Mouse (Mus musculus) midbrain, embryonic 11.5 days (tissue): ENCODE measurements around the gene Sh3kbp1. TPM values are rescaled to one million over a fixed set of nuclear protein-coding genes. Genes with fewer than 3 reads are reported as not detected.
"Not testable (repeated sequence)": the region's sequence is repeated elsewhere in the genome, so short reads cannot be mapped to it uniquely, and the experiment has no call there.

Experiments
- ATAC-seq: fragments of 200-750 bp; cut with Nextera tagmentation; 2 replicates; pipeline ENCODE4 v1.8.0; 2017; ENCODE audit warnings: moderate TSS enrichment, moderate library complexity; ENCODE audit not compliant: low FRiP score
- DNase-seq: peaks from one replicate; pipeline ENCODE4 v3.0.0; 2015; ENCODE audit warnings: low spot score; ENCODE audit errors: missing footprints
- H3K27ac ChIP-seq: fragments of 300-500 bp; sonication (generic); 2 replicates; pipeline ENCODE4 v1.5.1; 2014; ENCODE audit warnings: low read depth, low read length
- H3K27me3 ChIP-seq: fragments of 300-500 bp; sonication (generic); 2 replicates; pipeline ENCODE4 v1.6.1; 2014; ENCODE audit warnings: mild to moderate bottlenecking, low read length, moderate library complexity, mixed read lengths; ENCODE audit not compliant: control insufficient read depth, insufficient read depth
- H3K36me3 ChIP-seq: fragments of 300-500 bp; sonication (generic); 2 replicates; pipeline ENCODE4 v1.6.1; 2014; ENCODE audit warnings: mild to moderate bottlenecking, low read length, moderate library complexity, mixed read lengths; ENCODE audit not compliant: control insufficient read depth, insufficient read depth
- H3K4me1 ChIP-seq: fragments of 300-500 bp; sonication (generic); 2 replicates; pipeline ENCODE4 v1.6.1; 2014; ENCODE audit warnings: low read length; ENCODE audit not compliant: control insufficient read depth, insufficient read depth
- H3K4me2 ChIP-seq: fragments of 300-500 bp; sonication (generic); 2 replicates; pipeline ENCODE4 v1.6.1; 2014; ENCODE audit warnings: mild to moderate bottlenecking, moderate library complexity
- H3K4me3 ChIP-seq: fragments of 300-500 bp; sonication (generic); 2 replicates; pipeline ENCODE4 v1.5.1; 2014; ENCODE audit warnings: low read depth, low read length
- H3K9ac ChIP-seq: fragments of 300-500 bp; sonication (generic); 2 replicates; pipeline ENCODE4 v1.6.1; 2014; ENCODE audit warnings: low read length
- H3K9me3 ChIP-seq: fragments of 300-500 bp; sonication (generic); 2 replicates; pipeline ENCODE4 v1.6.1; 2016; ENCODE audit warnings: low read length; ENCODE audit not compliant: control insufficient read depth
- WGBS: fragments of 180-500 bp; shearing (Covaris S2); extraction: QIAGEN DNeasy Blood & Tissue Kit; methylation state at CpG from one replicate; pipeline ENCODE4 v1.1.7; 2014; 5-methylcytosine and 5-hydroxymethylcytosine counted together
- polyA plus RNA-seq: library from polyadenylated mRNA; unstranded; fragments of >200 nt; fragmentation: Nextera tagmentation; extraction: Ambion mirVana; gene quantifications from 2 replicates; pipeline ENCODE4 v1.2.1, GENCODE M21; 2014

The Sh3kbp1 gene
- 35.4 and 39.6 TPM in 2 replicates for polyA plus RNA-seq

- Histone ChIP-seq H3K27ac (no peak within 1 kb of the TSS), H3K4me2 (peak within 1 kb of the TSS; percentile 56), H3K9ac (peak within 1 kb of the TSS; percentile 65), H3K36me3 (no peaks in the 10 kb centered on the region), H3K9me3 (no peaks in the 10 kb centered on the region), H3K4me3 (peak within 1 kb of the TSS; percentile 52), H3K4me1 (peaks cover 2% of the 10 kb centered on the region; the same call in 1 of the 2 replicates), H3K27me3 (peaks cover 3% of the 10 kb centered on the region; the same call in 1 of the 2 replicates)
- peak; percentile 94 for ATAC-seq
- DNase-seq, result peak; percentile 93
- 15% methylated on average over 40 of the region's 60 CpGs for WGBS
These were observed at the start of gene Sh3kbp1 for GRCm38 (mm10) chrX:159626907-159627587. TSS of gene Sh3kbp1 (plus strand) at chrX:159627272.

GRCm38 (mm10) chrX:159584738-159585137, 42.3 kb upstream of the Sh3kbp1 start:
- H3K4me3 ChIP-seq, H3K4me1 ChIP-seq, H3K27ac ChIP-seq, H3K9ac ChIP-seq, H3K27me3 ChIP-seq, H3K4me2 ChIP-seq, H3K36me3 ChIP-seq, H3K9me3 ChIP-seq, DNase-seq: not testable (repeated sequence)
- peak; percentile 82 for ATAC-seq
- 58% methylated on average over 7 of the region's 7 CpGs for WGBS

DNA sequence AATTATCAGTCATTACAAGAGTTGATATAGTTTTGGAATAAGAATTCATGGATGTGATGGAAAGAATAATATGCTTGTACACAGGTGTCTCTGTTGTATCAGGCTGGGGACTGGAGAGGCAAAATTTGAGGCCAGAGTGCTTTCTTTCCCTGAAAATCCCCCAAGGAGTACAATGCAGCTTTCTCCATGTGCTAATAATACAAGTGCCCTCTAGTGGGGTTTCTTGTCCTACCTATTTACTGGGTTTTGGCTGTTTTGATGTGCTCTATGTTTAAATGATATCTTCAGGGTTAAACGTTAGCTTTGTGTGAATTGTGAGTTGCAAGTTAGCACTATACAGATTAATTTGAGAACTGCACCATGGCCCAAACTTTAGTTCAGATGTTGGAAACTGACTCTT, 35.4 kb upstream of the Sh3kbp1 start:
- H3K9ac ChIP-seq, result no peak overlapping the region
- no peaks in the 10 kb centered on the region for H3K4me1 ChIP-seq
- 85% methylated on average over 1 of the region's 1 CpGs for WGBS
- H3K27me3 ChIP-seq, result no peaks in the 10 kb centered on the region
- H3K4me3 ChIP-seq, result no peak overlapping the region
- no peaks in the 10 kb centered on the region for H3K9me3 ChIP-seq
- no peak overlapping the region for H3K27ac ChIP-seq
- ATAC-seq (no peak), DNase-seq (no peak)
- no peak overlapping the region for H3K4me2 ChIP-seq
- H3K36me3 ChIP-seq, result no peaks in the 10 kb centered on the region

GRCm38 (mm10) chrX:159597502-159597901, 29.6 kb upstream of the Sh3kbp1 start:
- H3K4me2 ChIP-seq, result no peak overlapping the region
- H3K27me3 ChIP-seq, result peaks cover 5% of the 10 kb centered on the region; the same call in 1 of the 2 replicates
- no peaks in the 10 kb centered on the region for H3K9me3 ChIP-seq
- no peak overlapping the region for H3K27ac ChIP-seq
- 97% methylated on average over 1 of the region's 1 CpGs for WGBS
- no peak overlapping the region for H3K9ac ChIP-seq
- no peaks in the 10 kb centered on the region for H3K4me1 ChIP-seq
- DNase-seq, result no peak
- ATAC-seq, result no peak
- no peak overlapping the region for H3K4me3 ChIP-seq
- H3K36me3 ChIP-seq, result no peaks in the 10 kb centered on the region

DNA sequence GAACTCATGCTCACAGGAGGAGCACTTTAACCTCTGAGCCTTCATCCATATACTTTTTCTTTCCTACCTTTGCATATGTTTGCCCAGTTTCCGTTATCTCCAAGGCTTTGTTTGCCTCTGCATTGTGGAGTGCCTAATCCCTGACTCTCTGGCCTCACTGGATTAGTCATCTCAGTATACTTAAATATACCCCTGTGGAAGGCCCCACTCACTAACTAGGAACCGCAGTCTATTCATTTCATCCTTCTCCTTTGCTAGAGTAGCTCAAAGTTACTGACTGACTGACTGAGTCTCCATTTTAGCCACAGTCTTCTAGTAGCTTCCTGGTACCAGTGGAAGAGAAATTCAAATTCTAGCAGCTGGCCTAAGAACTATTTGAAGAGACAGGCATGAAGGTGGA, 22.2 kb upstream of the Sh3kbp1 start:
- H3K9me3 ChIP-seq, result no peaks in the 10 kb centered on the region
- ATAC-seq (no peak), DNase-seq (no peak)
- H3K4me2 ChIP-seq, result no peak overlapping the region
- no peaks in the 10 kb centered on the region for H3K36me3 ChIP-seq
- 55% methylated on average over 2 of the region's 2 CpGs for WGBS
- H3K27me3 ChIP-seq, result peaks cover 5% of the 10 kb centered on the region; the same call in 1 of the 2 replicates
- no peak overlapping the region for H3K9ac ChIP-seq
- H3K4me3 ChIP-seq, result no peak overlapping the region
- no peaks in the 10 kb centered on the region for H3K4me1 ChIP-seq
- H3K27ac ChIP-seq, result no peak overlapping the region

- no peak overlapping the region for H3K4me3 ChIP-seq
- 0 out of 2 replicates have a peak, but pooled peaks cover 2% of the 10 kb centered on the region for H3K27me3 ChIP-seq
- ATAC-seq (no peak), DNase-seq (peak; percentile 85)
- WGBS, result 41% methylated on average over 6 of the region's 6 CpGs
- H3K4me2 ChIP-seq, result no peak overlapping the region
- no peak overlapping the region for H3K27ac ChIP-seq
- H3K9ac ChIP-seq, result no peak overlapping the region
- no peaks in the 10 kb centered on the region for H3K4me1 ChIP-seq
- no peaks in the 10 kb centered on the region for H3K36me3 ChIP-seq
- no peaks in the 10 kb centered on the region for H3K9me3 ChIP-seq
These were observed 20.1 kb upstream of the Sh3kbp1 start for GRCm38 (mm10) chrX:159606936-159607335.

- Histone ChIP-seq H3K9ac (no peak overlapping the region), H3K27ac (no peak overlapping the region), H3K36me3 (no peaks in the 10 kb centered on the region), H3K27me3 (peaks cover 3% of the 10 kb centered on the region; the same call in 1 of the 2 replicates), H3K4me3 (peak overlapping the region; percentile 52), H3K4me2 (peak overlapping the region; percentile 56), H3K4me1 (peaks cover 2% of the 10 kb centered on the region; the same call in 1 of the 2 replicates), H3K9me3 (no peaks in the 10 kb centered on the region)
- WGBS, result 22% methylated on average over 12 of the region's 12 CpGs
- DNase-seq, result no peak
- peak; percentile 65 for ATAC-seq
These were observed 715 bp upstream of the Sh3kbp1 start for GRCm38 (mm10) chrX:159626208-159626906.

DNA sequence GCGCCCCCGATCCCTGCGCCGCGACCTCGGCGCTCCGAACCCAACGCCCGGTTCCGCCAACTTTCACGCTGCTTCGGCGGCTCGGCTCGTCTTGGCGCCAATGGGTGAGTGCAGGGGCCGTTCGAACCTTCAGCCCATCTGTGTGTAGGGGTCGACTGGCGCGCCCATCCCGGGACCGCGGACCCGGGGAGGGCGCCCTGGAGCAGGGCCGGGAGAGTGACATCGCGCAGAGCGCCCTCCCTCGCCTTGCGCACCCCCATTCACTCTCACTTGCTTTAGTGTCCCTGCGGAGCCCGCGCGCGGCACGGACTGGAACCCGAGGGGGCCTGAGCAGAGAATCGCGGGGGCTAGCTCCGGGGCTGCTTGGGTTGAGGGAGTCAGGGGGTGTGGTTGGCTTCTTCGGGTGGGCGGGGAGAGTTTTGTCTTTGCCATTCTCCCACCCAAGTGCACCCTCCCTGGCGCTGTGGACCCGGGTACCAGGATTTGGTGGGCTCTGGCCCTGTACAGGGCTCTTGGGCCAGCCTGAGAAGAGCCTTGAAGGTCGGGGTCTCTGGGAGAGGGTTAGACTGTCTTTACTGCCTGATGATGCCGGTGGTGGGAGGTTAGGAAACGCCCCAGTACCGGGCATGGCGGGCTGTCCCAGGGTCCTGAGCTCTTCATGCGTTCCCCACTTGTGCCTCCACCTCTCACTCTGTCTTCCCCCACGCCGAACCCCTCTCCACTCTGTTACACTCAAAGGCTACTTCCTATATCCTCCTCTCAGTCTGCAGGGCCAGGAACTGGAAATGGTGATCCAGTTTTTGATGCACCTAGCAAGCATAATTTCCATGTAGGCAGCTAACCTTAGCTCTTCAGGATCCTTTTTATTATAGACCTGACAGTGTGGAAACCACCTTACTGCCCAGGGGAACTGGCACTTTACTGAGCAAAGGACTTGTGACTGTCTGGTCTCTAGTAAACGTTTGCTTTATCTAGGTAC, 805 bp downstream of the Sh3kbp1 start:
- H3K27ac ChIP-seq, result no peak overlapping the region
- H3K4me1 ChIP-seq, result peaks cover 2% of the 10 kb centered on the region; the same call in 1 of the 2 replicates
- peaks cover 3% of the 10 kb centered on the region; the same call in 1 of the 2 replicates for H3K27me3 ChIP-seq
- H3K4me3 ChIP-seq, result peak overlapping the region; percentile 52
- DNase-seq, result peak; percentile 93
- peak; percentile 79 for ATAC-seq
- WGBS, result 21% methylated on average over 53 of the region's 56 CpGs
- H3K9me3 ChIP-seq, result no peaks in the 10 kb centered on the region
- peak overlapping the region; percentile 56 for H3K4me2 ChIP-seq
- H3K36me3 ChIP-seq, result no peaks in the 10 kb centered on the region
- peak overlapping the region; percentile 65 for H3K9ac ChIP-seq
